ENCODE assay signal across 13 mouse cellular contexts in the genomic region with DNA sequence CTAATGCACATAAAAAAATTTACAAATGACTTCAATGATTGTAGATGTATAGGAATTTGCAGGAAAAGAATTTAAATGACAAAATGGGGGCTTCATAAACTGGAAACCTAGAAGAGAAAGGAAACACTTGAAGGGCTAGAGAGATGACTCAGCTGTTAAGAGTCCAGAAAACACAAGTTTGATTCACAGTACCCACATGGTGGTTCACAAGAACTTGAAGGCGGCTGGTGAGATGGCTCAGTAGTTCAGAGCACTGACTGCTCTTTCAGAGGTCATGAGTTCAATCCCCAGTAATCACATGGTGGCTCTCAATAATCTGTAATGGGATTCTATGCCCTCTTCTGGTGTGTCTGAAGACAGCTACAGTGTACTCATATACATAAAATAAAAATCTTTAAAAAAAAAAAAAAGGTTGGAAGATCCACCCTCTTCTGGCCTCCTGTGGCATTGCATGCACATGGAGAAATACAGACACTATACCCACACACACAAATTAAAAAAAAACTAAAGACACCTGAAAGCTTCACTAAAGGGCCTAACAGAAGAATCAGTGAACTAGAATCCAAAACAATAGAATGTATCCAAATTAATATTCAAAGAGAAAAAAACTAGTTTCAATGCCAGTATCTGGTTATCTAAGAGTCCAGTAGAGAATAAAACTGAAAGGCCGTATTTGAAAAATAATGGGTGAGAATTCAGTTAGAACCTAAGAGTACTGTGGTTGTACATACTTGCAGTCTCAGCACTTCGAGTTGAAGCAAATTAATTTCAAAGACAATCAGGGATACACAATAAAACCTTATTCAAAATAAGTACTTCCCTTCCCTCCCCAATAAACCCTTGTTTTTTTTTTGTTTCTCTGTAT. TPM values are rescaled to one million over a fixed set of nuclear protein-coding genes. Genes with fewer than 3 reads are reported as not detected.
DNase-seq lines count a peak whose midpoint lies in the region; ATAC-seq and TF ChIP-seq lines count a peak whose summit lies in the region.
"Had no signal": no experiment of that assay in that cellular context is flagged by ENCODE, and none has a peak within 500 bp of the region (broad histone marks: within the 10 kb centered on the region; RNA-seq: fewer than 3 reads in every experiment).

No protein-coding gene starts in this region.

- H3K4me3 ChIP-seq in intestine, postnatal 0 days (ENCODE audit: low read depth, low read length), result no peak overlapping the region
- no peak overlapping the region for H3K4me3 ChIP-seq in intestine, embryonic 16.5 days (ENCODE audit: low read length)
- no peak overlapping the region for H3K4me3 ChIP-seq in lung, postnatal 0 days (ENCODE audit: low read depth, low read length)
- no peak overlapping the region for H3K4me3 ChIP-seq in lung, adult 2 months (replicated peaks; ENCODE audit: extremely low read depth, low read depth, low read length)
- no peak overlapping the region for H3K4me3 ChIP-seq in E14TG2a.4 (replicated peaks; ENCODE audit: low read length)
- H3K4me3 ChIP-seq: hindbrain, embryonic 10.5 days; intestine, embryonic 15.5 days; neural tube, embryonic 13.5 days had no signal

- no peak overlapping the region for H3K4me2 ChIP-seq in intestine, postnatal 0 days (replicated peaks; ENCODE audit: low read depth)
- H3K4me2 ChIP-seq in intestine, embryonic 16.5 days (ENCODE audit: low read depth, low read length), result no peak overlapping the region
- no peak overlapping the region for H3K4me2 ChIP-seq in lung, postnatal 0 days (replicated peaks; ENCODE audit: low read depth, low read length)
- H3K4me2 ChIP-seq: intestine, embryonic 15.5 days; neural tube, embryonic 13.5 days had no signal

- no peak overlapping the region for H3K9ac ChIP-seq in intestine, postnatal 0 days (ENCODE audit: low read depth, low read length)
- no peak overlapping the region for H3K9ac ChIP-seq in intestine, embryonic 16.5 days (ENCODE audit: low read depth, low read length)
- H3K9ac ChIP-seq in lung, postnatal 0 days (replicated peaks; ENCODE audit: low read depth), result no peak overlapping the region
- H3K9ac ChIP-seq: intestine, embryonic 15.5 days; neural tube, embryonic 13.5 days had no signal

- H3K4me1 ChIP-seq in intestine, postnatal 0 days (replicated peaks; ENCODE audit: control insufficient read depth, insufficient read depth, low read length), result no peaks in the 10 kb centered on the region
- no peaks in the 10 kb centered on the region for H3K4me1 ChIP-seq in intestine, embryonic 16.5 days (ENCODE audit: control insufficient read depth, insufficient read depth, low read length)
- no peaks in the 10 kb centered on the region for H3K4me1 ChIP-seq in lung, postnatal 0 days (ENCODE audit: insufficient read depth, low read depth, low read length)
- no peaks in the 10 kb centered on the region for H3K4me1 ChIP-seq in lung, adult 2 months (ENCODE audit: control insufficient read depth, insufficient read depth, low read length)
- H3K4me1 ChIP-seq in E14TG2a.4 (replicated peaks; ENCODE audit: low read depth, low read length), result peaks cover 57% of the 10 kb centered on the region
- H3K4me1 ChIP-seq: hindbrain, embryonic 10.5 days; intestine, embryonic 15.5 days; neural tube, embryonic 13.5 days had no signal

- peak; percentile 41 for TF ChIP-seq CTCF in intestine, postnatal 0 days (IDR thresholded peaks at IDR 0.05; ENCODE audit: low read depth)
- TF ChIP-seq CTCF in lung, postnatal 0 days (IDR thresholded peaks at IDR 0.05), result peak; percentile 17; the same call in 1 of the 2 replicates
- TF ChIP-seq CTCF in lung, adult 2 months (IDR thresholded peaks at IDR 0.05; ENCODE audit: insufficient read depth, low read length), result no peak
- TF ChIP-seq CTCF in E14TG2a.4 (conservative IDR thresholded peaks at IDR 0.05; ENCODE audit: low read length), result peak; percentile 42

- H3K27ac ChIP-seq in intestine, postnatal 0 days (ENCODE audit: low read depth, low read length), result no peak overlapping the region; the same call in 1 of the 2 replicates
- no peak overlapping the region for H3K27ac ChIP-seq in intestine, embryonic 16.5 days (ENCODE audit: low read length)
- H3K27ac ChIP-seq in lung, postnatal 0 days (ENCODE audit: low read length), result no peak overlapping the region
- H3K27ac ChIP-seq: hindbrain, embryonic 10.5 days; intestine, embryonic 15.5 days; neural tube, embryonic 13.5 days had no signal

- peaks cover 37% of the 10 kb centered on the region for H3K36me3 ChIP-seq in intestine, postnatal 0 days (ENCODE audit: control insufficient read depth, insufficient read depth)
- peaks cover 25% of the 10 kb centered on the region for H3K36me3 ChIP-seq in intestine, embryonic 16.5 days (ENCODE audit: control insufficient read depth, insufficient read depth, low read length)
- H3K36me3 ChIP-seq in lung, postnatal 0 days (ENCODE audit: insufficient read depth, low read length), result peaks cover 16% of the 10 kb centered on the region; the same call in 1 of the 2 replicates
- H3K36me3 ChIP-seq in E14TG2a.4 (ENCODE audit: insufficient read depth, low read length), result peaks cover 94% of the 10 kb centered on the region

- DNase-seq in lung, postnatal 0 days (ENCODE audit: low spot score), result no peak
- DNase-seq in lung, adult 2 months, result no peak
- peak; percentile 46 for DNase-seq in naive thymus-derived CD4-positive, alpha-beta T cell, adult 2 months (ENCODE audit: low read depth)
- no peak for DNase-seq in cerebellum, postnatal 36 days
- DNase-seq: adrenal gland, postnatal 25 days; cerebellum, postnatal 10 days; right cerebral cortex, postnatal 25 days had no signal

- TF ChIP-seq POLR2A in lung, adult 2 months (IDR thresholded peaks at IDR 0.05; ENCODE audit: borderline replicate concordance, extremely low read depth, low read depth, low read length), result no peak

- H3K9me3 ChIP-seq in intestine, postnatal 0 days (ENCODE audit: control insufficient read depth), result no peaks in the 10 kb centered on the region
- H3K9me3 ChIP-seq in intestine, embryonic 16.5 days (ENCODE audit: control insufficient read depth, low read length), result no peaks in the 10 kb centered on the region
- no peaks in the 10 kb centered on the region for H3K9me3 ChIP-seq in lung, postnatal 0 days (ENCODE audit: low read length)
- no peaks in the 10 kb centered on the region for H3K9me3 ChIP-seq in E14TG2a.4 (ENCODE audit: low read length)
- H3K9me3 ChIP-seq: hindbrain, embryonic 10.5 days; intestine, embryonic 15.5 days; neural tube, embryonic 13.5 days had no signal

- ATAC-seq in intestine, postnatal 0 days, result no peak
- no peak for ATAC-seq in intestine, embryonic 16.5 days
- no peak for ATAC-seq in lung, postnatal 0 days
- ATAC-seq: intestine, embryonic 15.5 days had no signal

- TF ChIP-seq EP300 in lung, postnatal 0 days (IDR thresholded peaks at IDR 0.05), result no peak

- H3K27me3 ChIP-seq in intestine, postnatal 0 days (replicated peaks; ENCODE audit: control insufficient read depth, insufficient read depth, low read length), result no peaks in the 10 kb centered on the region
- H3K27me3 ChIP-seq in intestine, embryonic 16.5 days (replicated peaks; ENCODE audit: control insufficient read depth, insufficient read depth, low read length), result no peaks in the 10 kb centered on the region
- H3K27me3 ChIP-seq in lung, postnatal 0 days (replicated peaks; ENCODE audit: insufficient read depth, low read length), result no peaks in the 10 kb centered on the region
- H3K27me3 ChIP-seq in E14TG2a.4 (ENCODE audit: insufficient read depth, low read length), result no peaks in the 10 kb centered on the region
- H3K27me3 ChIP-seq: intestine, embryonic 15.5 days; neural tube, embryonic 13.5 days had no signal

- WGBS in intestine, postnatal 0 days, result 85% methylated on average over 3 of the region's 3 CpGs
- WGBS in intestine, embryonic 16.5 days, result 84% methylated on average over 3 of the region's 3 CpGs
- 80% methylated on average over 3 of the region's 3 CpGs for WGBS in lung, postnatal 0 days
- WGBS in lung, adult 2 months, result 86% methylated on average over 3 of the region's 3 CpGs

RNA-seq across cellular contexts. Expression of a gene that starts 12.1 kb away (rescaled TPM):
- polyA plus RNA-seq in intestine, postnatal 0 days (2015; fragmentation: Nextera tagmentation; extraction: Ambion mirVana), result 172 and 188 TPM in 2 replicates
- 355 and 416 TPM in 2 replicates for polyA plus RNA-seq in intestine, embryonic 16.5 days (2015; fragmentation: Nextera tagmentation; extraction: Ambion mirVana)
- 139 and 140 TPM in 2 replicates for polyA plus RNA-seq in lung, postnatal 0 days (2015; fragmentation: Nextera tagmentation; extraction: Ambion mirVana)
- 6.1 and 8.1 TPM in 2 replicates for polyA plus RNA-seq in lung, adult 2 months (2012; rRNA removed)

RNA-seq across cellular contexts. Expression of a gene that starts 44.5 kb away (rescaled TPM):
- polyA plus RNA-seq in intestine, postnatal 0 days (2015; fragmentation: Nextera tagmentation; extraction: Ambion mirVana), result 3.2 and 3.4 TPM in 2 replicates
- polyA plus RNA-seq in intestine, embryonic 16.5 days (2015; fragmentation: Nextera tagmentation; extraction: Ambion mirVana), result 5.3 and 6.7 TPM in 2 replicates
- polyA plus RNA-seq in lung, postnatal 0 days (2015; fragmentation: Nextera tagmentation; extraction: Ambion mirVana), result 5.9 TPM in 2 replicates
- 13.7 and 16.4 TPM in 2 replicates for polyA plus RNA-seq in lung, adult 2 months (2012; rRNA removed)

Comparison
In these comparisons a context has a peak if more than half of its experiments do, and no peak if none do; other contexts are left out.
1. RNA of a gene that starts 12.1 kb away (polyA plus RNA-seq): 355 to 416 TPM in intestine, embryonic 16.5 days, 172 to 188 TPM in intestine, postnatal 0 days and 139 to 140 TPM in lung, postnatal 0 days; 6.1 to 8.1 TPM in lung, adult 2 months; every median in the first group is over 10 times any median in the second.